Mouse (Mus musculus) lung, postnatal 0 days (tissue): ENCODE data around the gene Tmem56.

ENCODE experiments used
- CTCF ChIP-seq: IDR thresholded peaks from 2 replicates; pipeline ENCODE4 v1.5.1; 2016; ENCODE audit warnings: antibody characterized with exemption, mild to moderate bottlenecking
- EP300 ChIP-seq: IDR thresholded peaks from 2 replicates; pipeline ENCODE4 v1.6.1; 2016; ENCODE audit warnings: antibody characterized with exemption, mild to moderate bottlenecking, control low read depth

DNA sequence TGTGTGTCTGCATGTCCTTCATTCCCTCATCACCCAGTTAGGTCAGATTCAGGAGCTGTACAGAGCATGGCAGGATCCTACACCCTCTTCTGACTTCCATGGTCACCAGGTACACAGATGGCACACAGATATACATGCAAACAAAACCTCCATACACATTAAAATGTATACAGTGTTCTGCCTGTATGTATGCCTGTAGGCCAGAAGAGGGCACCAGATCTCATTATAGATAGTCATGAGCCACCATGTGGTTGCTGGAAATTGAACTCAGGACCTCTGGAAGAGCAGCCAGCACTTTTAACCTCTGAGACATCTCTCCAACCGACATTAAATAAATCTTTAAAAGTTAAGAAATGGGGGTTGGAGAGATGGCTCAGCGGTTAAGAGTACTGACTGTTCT is 11.3 kb upstream of the Tmem56 start:
- TF ChIP-seq CTCF: peak; percentile 55
- TF ChIP-seq EP300: no peak
